Mouse (Mus musculus) MEL (cell line): ENCODE measurements around the gene Lsm8. TPM values are rescaled to one million over a fixed set of nuclear protein-coding genes. Genes with fewer than 3 reads are reported as not detected.

Source experiments
- DNase-seq: peaks from one replicate; pipeline ENCODE4 v3.0.0; 2011; ENCODE audit warnings: low read depth, low spot score
- H3K27ac ChIP-seq: 2 replicates; pipeline ENCODE4 v1.5.1; 2012; ENCODE audit warnings: low read depth, mild to moderate bottlenecking, control low read depth, low read length, moderate library complexity; ENCODE audit not compliant: control insufficient read depth
- H3K27me3 ChIP-seq, 2 experiments: fragments of 150-350 bp in 1 of 2; sonication (generic) in 1 of 2; 2 replicates each; pipeline ENCODE4 v1.6.1; 2012; ENCODE audit warnings: low read length in 2 of 2, mild to moderate bottlenecking in 2 of 2, improper control_type of control experiment in 1 of 2, moderate library complexity in 1 of 2; ENCODE audit not compliant: insufficient read depth in 2 of 2, control insufficient read depth in 1 of 2
- H3K36me3 ChIP-seq, 2 experiments: 2 replicates each; pipeline ENCODE4 v1.6.1; 2012 to 2014; ENCODE audit warnings: low read length in 2 of 2, improper control_type of control experiment in 1 of 2, inconsistent platforms in 1 of 2, mild to moderate bottlenecking in 1 of 2; ENCODE audit not compliant: insufficient read depth in 2 of 2, control insufficient read depth in 1 of 2
- H3K4me1 ChIP-seq, 2 experiments: fragments of 150-350 bp in 1 of 2; sonication (generic) in 1 of 2; 2 replicates each; pipeline ENCODE4 v1.6.1; 2012; ENCODE audit warnings: low read length in 2 of 2, improper control_type of control experiment in 1 of 2, mild to moderate bottlenecking in 1 of 2; ENCODE audit not compliant: insufficient read depth in 2 of 2, control insufficient read depth in 1 of 2
- H3K4me3 ChIP-seq, 2 experiments: fragments of 150-350 bp in 1 of 2; sonication (generic) in 1 of 2; 2 replicates each; pipeline ENCODE4 v1.5.1; 2012; ENCODE audit warnings: low read depth in 2 of 2, low read length in 2 of 2, mild to moderate bottlenecking in 2 of 2, moderate library complexity in 2 of 2, control low read depth in 1 of 2, improper control_type of control experiment in 1 of 2; ENCODE audit not compliant: control insufficient read depth in 1 of 2, insufficient read depth in 1 of 2
- H3K79me2 ChIP-seq: 2 replicates; pipeline ENCODE4 v1.6.1; 2012; ENCODE audit warnings: mild to moderate bottlenecking, low read length, moderate library complexity; ENCODE audit not compliant: control insufficient read depth, poor library complexity, insufficient read depth
- H3K9ac ChIP-seq: 2 replicates; pipeline ENCODE4 v1.6.1; 2012; ENCODE audit warnings: low read depth, mild to moderate bottlenecking, control low read depth, low read length, moderate library complexity; ENCODE audit not compliant: control insufficient read depth, poor library complexity, severe bottlenecking
- H3K9me3 ChIP-seq: fragments of 150-350 bp; sonication (generic); replicated peaks from 2 replicates; pipeline ENCODE4 v1.6.1; 2012; ENCODE audit warnings: mild to moderate bottlenecking, low read length, improper control_type of control experiment, moderate library complexity; ENCODE audit not compliant: insufficient read depth
- CTCF ChIP-seq, 3 experiments: IDR thresholded peaks in 2 of 3; conservative IDR thresholded peaks in 1 of 3; 2 replicates each; pipeline ENCODE4 v1.5.1; 2011 to 2012; ENCODE audit warnings: low read length in 3 of 3, low read depth in 2 of 3, mild to moderate bottlenecking in 2 of 3, improper control_type of control experiment in 1 of 3, inconsistent platforms in 1 of 3, mixed read lengths in 1 of 3, moderate library complexity in 1 of 3; ENCODE audit not compliant: control insufficient read depth in 1 of 3, insufficient read depth in 1 of 3, poor library complexity in 1 of 3, severe bottlenecking in 1 of 3
- ELF1 ChIP-seq: IDR thresholded peaks from 2 replicates; pipeline ENCODE4 v1.6.1; 2014; ENCODE audit warnings: low read depth, mild to moderate bottlenecking, inconsistent platforms, low read length, improper control_type of control experiment, moderate library complexity
- GATA1 ChIP-seq: IDR thresholded peaks from 2 replicates; pipeline ENCODE4 v1.6.1; 2011; ENCODE audit warnings: low read depth, low read length, improper control_type of control experiment
- JUND ChIP-seq: IDR thresholded peaks from 2 replicates; pipeline ENCODE4 v1.6.1; 2011; ENCODE audit warnings: low read depth, mild to moderate bottlenecking, improper control_type of control experiment, low read length
- MAX ChIP-seq: IDR thresholded peaks from 2 replicates; pipeline ENCODE4 v1.6.1; 2011; ENCODE audit warnings: low read length, improper control_type of control experiment
- MXI1 ChIP-seq: IDR thresholded peaks from 2 replicates; pipeline ENCODE4 v1.6.1; 2011; ENCODE audit warnings: mild to moderate bottlenecking, low read depth, low read length, improper control_type of control experiment
- MYC ChIP-seq: IDR thresholded peaks from 2 replicates; pipeline ENCODE4 v1.6.1; 2011; ENCODE audit warnings: low read depth, mild to moderate bottlenecking, low read length, improper control_type of control experiment, moderate library complexity
- POLR2AphosphoS2 ChIP-seq: IDR thresholded peaks from 2 replicates; pipeline ENCODE4 v1.6.1; 2011; ENCODE audit warnings: low read length, improper control_type of control experiment
- POLR2AphosphoS5 ChIP-seq: IDR thresholded peaks from 2 replicates; pipeline ENCODE4 v1.6.1; 2012; ENCODE audit warnings: low read depth, borderline replicate concordance, mild to moderate bottlenecking, inconsistent platforms, low read length, moderate library complexity, mixed read lengths
- RAD21 ChIP-seq: IDR thresholded peaks from 2 replicates; pipeline ENCODE4 v1.6.1; 2011; ENCODE audit warnings: mild to moderate bottlenecking, low read depth, low read length, improper control_type of control experiment
- UBTF ChIP-seq: IDR thresholded peaks from 2 replicates; pipeline ENCODE4 v1.6.1; 2012; ENCODE audit warnings: low read depth, mild to moderate bottlenecking, inconsistent platforms, low read length, improper control_type of control experiment, moderate library complexity, borderline replicate concordance; ENCODE audit not compliant: insufficient read depth
- USF2 ChIP-seq, 2 experiments: IDR thresholded peaks; 2 replicates each; pipeline ENCODE4 v1.6.1; 2011 to 2012; ENCODE audit warnings: improper control_type of control experiment in 2 of 2, low read length in 2 of 2, borderline replicate concordance in 1 of 2, inconsistent platforms in 1 of 2, low read depth in 1 of 2, mild to moderate bottlenecking in 1 of 2; ENCODE audit not compliant: insufficient read depth in 1 of 2
- ZNF384 ChIP-seq: IDR thresholded peaks from 2 replicates; pipeline ENCODE4 v1.6.1; 2012; ENCODE audit warnings: low read depth, mild to moderate bottlenecking, inconsistent platforms, low read length, improper control_type of control experiment
- polyA plus RNA-seq, 2 experiments: library from polyadenylated mRNA; stranded (reverse) in 1 of 2; unstranded in 1 of 2; fragments of >175 nt in 1 of 2; fragments of >200 nt in 1 of 2; gene quantifications; 2 replicates each; pipeline versions ENCODE4 v1.2.1 to v1.2.4; 2012; ENCODE audit warnings: low replicate concordance in 2 of 2, low read depth in 1 of 2; ENCODE audit not compliant: insufficient read length in 2 of 2, insufficient read depth in 1 of 2, missing spikeins in 1 of 2
- total RNA-seq: library from RNA; depleted of rRNA; stranded (reverse); fragments of 300-350 nt; gene quantifications from 2 replicates; pipeline ENCODE4 v1.2.3, GENCODE M21; 2012

The Lsm8 gene
- total and polyA plus RNA-seq, 3 experiments, result 106 to 111 TPM; not detected in 1

DNA sequence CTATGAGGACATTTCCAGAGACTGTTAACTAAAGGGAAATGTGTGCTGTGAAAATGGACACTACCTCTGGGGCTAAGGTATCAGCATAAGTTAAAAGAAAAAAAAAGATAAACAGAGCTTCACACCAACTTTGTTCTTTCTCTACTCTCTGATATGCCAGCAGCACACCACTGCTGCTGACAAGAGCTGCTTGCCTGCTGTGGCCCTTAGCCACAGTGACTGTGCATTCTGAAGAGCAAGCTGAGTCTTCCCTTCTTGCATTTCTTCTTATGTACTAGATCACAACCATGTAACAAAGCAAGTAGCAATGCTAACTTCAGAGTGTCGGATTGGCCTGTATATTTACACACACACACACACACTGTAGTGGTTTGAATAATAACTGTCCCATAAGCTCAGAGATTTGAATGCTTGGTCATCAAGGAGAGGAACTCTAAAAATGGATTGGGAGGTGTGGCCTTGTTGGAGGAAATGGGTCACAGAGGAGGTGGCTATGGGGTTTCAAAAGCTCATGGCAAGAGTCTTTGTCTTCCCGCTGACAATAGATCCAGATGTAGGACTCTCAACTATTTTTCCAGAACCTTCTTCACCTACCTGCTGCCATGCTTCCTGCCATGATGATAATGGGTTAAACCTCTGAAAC lies 47.4 kb upstream of the Lsm8 start:
- H3K36me3 ChIP-seq, result peaks cover 0 to 6% of the 10 kb centered on the region in 2 experiments; a peak in 2 of 4 replicates
- H3K27ac ChIP-seq, result peak overlapping the region; percentile 72
- peak; percentile 76 for DNase-seq
- H3K9ac ChIP-seq, result no peak overlapping the region
- no peaks in the 10 kb centered on the region for H3K79me2 ChIP-seq
- peaks cover 3 to 7% of the 10 kb centered on the region in 2 experiments for H3K4me1 ChIP-seq
- H3K9me3 ChIP-seq, result no peaks in the 10 kb centered on the region
- TF ChIP-seq CTCF (IDR thresholded peaks at IDR 0.05 in 2 of 3, conservative IDR thresholded peaks at IDR 0.05 in 1 of 3; ENCODE audit: control insufficient read depth in 1 of 3, insufficient read depth in 1 of 3, low read depth in 2 of 3, low read length in 3 of 3, poor library complexity in 1 of 3, severe bottlenecking in 1 of 3), result no peak
- peak; percentile 46; the same call in 1 of the 2 replicates for TF ChIP-seq ZNF384
- TF ChIP-seq POLR2AphosphoS2, result peak; percentile 22; the same call in 1 of the 2 replicates
- H3K4me3 ChIP-seq, result no peak overlapping the region
- no peaks in the 10 kb centered on the region for H3K27me3 ChIP-seq

DNA sequence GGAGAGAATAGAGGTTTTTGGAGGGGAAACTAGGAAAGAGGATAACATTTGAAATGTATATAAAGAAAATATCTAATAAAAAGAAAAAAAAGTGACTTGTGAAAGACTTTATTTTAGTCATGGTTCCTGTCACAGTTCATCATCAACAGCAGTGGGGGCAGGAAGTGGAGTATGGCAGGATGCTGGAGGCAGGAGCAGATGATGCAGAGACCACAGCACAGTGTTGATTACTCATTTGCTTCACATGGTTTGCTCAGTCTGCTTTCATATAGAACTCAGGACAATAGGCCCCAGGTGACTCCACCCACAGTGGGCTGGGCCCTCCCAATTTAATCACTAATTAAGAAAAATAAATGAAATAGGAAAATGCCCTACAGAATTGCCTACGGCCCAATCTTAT lies 35.8 kb upstream of the Lsm8 start:
- Histone ChIP-seq H3K36me3 (peaks cover 0 to 4% of the 10 kb centered on the region in 2 experiments; a peak in 2 of 4 replicates), H3K79me2 (no peaks in the 10 kb centered on the region), H3K9me3 (no peaks in the 10 kb centered on the region), H3K27me3 (no peaks in the 10 kb centered on the region; a peak in 1 of 4 replicates)
- no peak for DNase-seq
- TF ChIP-seq UBTF (no peak), MXI1 (no peak), MYC (no peak), JUND (no peak), GATA1 (no peak), MAX (no peak), POLR2AphosphoS5 (no peak), USF2 (IDR thresholded peaks at IDR 0.05; ENCODE audit: borderline replicate concordance in 1 of 2, insufficient read depth in 1 of 2, low read depth in 1 of 2, low read length in 2 of 2) (no peak), ELF1 (no peak)
- TF ChIP-seq, all 39 proteins: peak for 0
- Histone ChIP-seq H3K4me3 (no peak overlapping the region), H3K27ac (no peak overlapping the region), H3K4me1 (no peaks in the 10 kb centered on the region), H3K9ac (no peak overlapping the region)

DNA sequence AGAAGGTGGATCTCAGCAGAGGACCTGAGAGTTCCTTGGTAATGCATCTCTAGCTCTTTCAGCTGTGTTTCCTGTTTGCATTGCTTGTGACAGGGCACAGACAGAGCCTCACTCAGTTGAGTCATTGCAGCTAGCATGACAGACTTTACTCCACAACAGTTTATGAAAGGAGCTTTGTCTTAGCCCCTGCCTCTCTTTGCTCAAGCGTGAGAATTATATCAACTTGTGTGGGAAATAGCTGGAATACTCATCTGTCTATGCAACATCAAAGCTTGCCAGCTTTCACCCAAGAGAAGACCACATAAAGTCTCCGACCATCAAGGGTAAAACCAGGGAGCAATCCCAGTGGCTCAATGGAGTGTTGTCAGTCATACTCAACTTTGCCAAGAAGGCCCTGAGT lies 32.8 kb upstream of the Lsm8 start:
- Histone ChIP-seq H3K27ac (no peak overlapping the region), H3K9me3 (no peaks in the 10 kb centered on the region), H3K79me2 (no peaks in the 10 kb centered on the region), H3K36me3 (no peaks in the 10 kb centered on the region), H3K4me3 (no peak overlapping the region), H3K27me3 (no peaks in the 10 kb centered on the region; a peak in 1 of 4 replicates), H3K4me1 (no peaks in the 10 kb centered on the region), H3K9ac (no peak overlapping the region)
- TF ChIP-seq MAX, result no peak
- TF ChIP-seq RAD21, result no peak
- DNase-seq, result no peak
